Mouse (Mus musculus) stomach, embryonic 15.5 days (tissue): ENCODE results near the gene Fbll1. TPM values are rescaled to one million over a fixed set of nuclear protein-coding genes. Genes with fewer than 3 reads are reported as not detected.
"Not testable (repeated sequence)": the region's sequence is repeated elsewhere in the genome, so short reads cannot be mapped to it uniquely, and the experiment has no call there.

Experiments used
- ATAC-seq: fragments of 200-750 bp; cut with Nextera tagmentation; 2 replicates; pipeline ENCODE4 v1.8.0; 2017; ENCODE audit warnings: low read depth, moderate number of reproducible peaks, moderate TSS enrichment; ENCODE audit not compliant: insufficient read depth, low FRiP score
- H3K27ac ChIP-seq: fragments of 300-500 bp; sonication (generic); 2 replicates; pipeline ENCODE4 v1.5.1; 2015; ENCODE audit warnings: mild to moderate bottlenecking, inconsistent platforms
- H3K27me3 ChIP-seq: fragments of 300-500 bp; sonication (generic); replicated peaks from 2 replicates; pipeline ENCODE4 v1.6.1; 2015; ENCODE audit warnings: inconsistent platforms
- H3K36me3 ChIP-seq: fragments of 300-500 bp; sonication (generic); 2 replicates; pipeline ENCODE4 v1.6.1; 2015; ENCODE audit warnings: inconsistent platforms
- H3K4me1 ChIP-seq: fragments of 300-500 bp; sonication (generic); 2 replicates; pipeline ENCODE4 v1.6.1; 2015; ENCODE audit warnings: inconsistent platforms
- H3K4me2 ChIP-seq: fragments of 300-500 bp; sonication (generic); 2 replicates; pipeline ENCODE4 v1.6.1; 2015; ENCODE audit warnings: mild to moderate bottlenecking, inconsistent platforms
- H3K4me3 ChIP-seq: fragments of 300-500 bp; sonication (generic); replicated peaks from 2 replicates; pipeline ENCODE4 v1.5.1; 2015; ENCODE audit warnings: inconsistent platforms
- H3K9ac ChIP-seq: fragments of 300-500 bp; sonication (generic); 2 replicates; pipeline ENCODE4 v1.6.1; 2015; ENCODE audit warnings: inconsistent platforms
- H3K9me3 ChIP-seq: fragments of 300-500 bp; sonication (generic); 2 replicates; pipeline ENCODE4 v1.6.1; 2016; ENCODE audit warnings: inconsistent platforms
- WGBS: fragments of 180-500 bp; shearing (Covaris S2); methylation state at CpG from one replicate; pipeline ENCODE4 v1.1.7; 2015; 5-methylcytosine and 5-hydroxymethylcytosine counted together
- polyA plus RNA-seq: library from polyadenylated mRNA; unstranded; fragments of >200 nt; fragmentation: Nextera tagmentation; extraction: Ambion mirVana; gene quantifications from 2 replicates; pipeline ENCODE4 v1.2.1, GENCODE M21; 2015

Fbll1 gene
- 0.57 and 0.90 TPM in 2 replicates for polyA plus RNA-seq

GRCm38 (mm10) chr11:35798874-35799273 lies at the start of gene Fbll1:
Gene Fbll1, minus strand, starts transcription at chr11:35798884.
- no peak within 1 kb of the TSS for H3K27ac ChIP-seq
- peaks cover 9% of the 10 kb centered on the region for H3K4me1 ChIP-seq
- H3K4me2 ChIP-seq = peak within 1 kb of the TSS; percentile 56
- WGBS = 14% methylated on average over 11 of the region's 11 CpGs
- peaks cover 39% of the 10 kb centered on the region for H3K27me3 ChIP-seq
- H3K36me3 ChIP-seq = no peaks in the 10 kb centered on the region
- ATAC-seq = no peak
- peak within 1 kb of the TSS; percentile 32 for H3K4me3 ChIP-seq
- H3K9ac ChIP-seq = no peak within 1 kb of the TSS
- no peaks in the 10 kb centered on the region for H3K9me3 ChIP-seq

DNA sequence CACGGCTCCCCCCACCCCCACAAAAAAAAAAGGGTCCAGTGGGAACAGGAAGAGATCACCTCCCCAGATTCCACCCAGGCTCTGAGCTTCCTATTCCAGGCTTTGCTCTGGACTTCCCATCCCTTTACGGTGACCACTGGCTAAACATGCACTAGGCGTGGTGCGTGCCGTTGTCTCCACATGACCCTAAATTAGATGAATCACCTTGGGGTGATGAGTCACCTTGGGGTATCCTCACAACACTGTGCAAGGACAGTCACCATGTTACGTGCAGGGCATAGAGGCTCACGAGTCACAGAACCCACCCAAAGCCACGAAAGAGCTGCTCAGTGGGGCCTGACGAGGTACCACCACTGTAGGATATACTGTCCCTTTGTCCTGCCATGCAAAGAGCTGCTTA lies 45.6 kb upstream of the Fbll1 start:
- H3K27me3 ChIP-seq = no peaks in the 10 kb centered on the region
- H3K4me2 ChIP-seq = no peak overlapping the region
- 87% methylated on average over 9 of the region's 9 CpGs for WGBS
- H3K9me3 ChIP-seq = no peaks in the 10 kb centered on the region
- no peak overlapping the region for H3K27ac ChIP-seq
- H3K4me1 ChIP-seq = no peaks in the 10 kb centered on the region
- no peak overlapping the region for H3K4me3 ChIP-seq
- no peak for ATAC-seq
- H3K9ac ChIP-seq = no peak overlapping the region
- H3K36me3 ChIP-seq = no peaks in the 10 kb centered on the region

DNA sequence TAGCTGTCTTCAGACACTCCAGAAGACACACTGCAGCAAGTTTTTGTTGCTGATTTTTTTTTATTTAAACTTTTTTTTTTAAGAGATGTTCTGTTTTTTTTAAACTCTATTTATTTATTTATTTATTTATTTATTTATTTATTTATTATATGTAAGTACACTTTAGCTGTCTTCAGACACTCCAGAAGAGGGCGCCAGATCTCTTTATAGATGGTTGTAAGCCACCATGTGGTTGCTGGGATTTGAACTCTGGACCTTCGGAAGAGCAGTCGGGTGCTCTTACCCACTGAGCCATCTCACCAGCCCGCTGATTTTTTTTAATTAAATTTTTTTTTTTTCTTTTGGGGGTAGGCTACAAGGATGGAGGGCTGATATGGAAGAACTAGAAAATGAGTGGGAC lies 43.9 kb upstream of the Fbll1 start:
- H3K36me3 ChIP-seq, H3K27me3 ChIP-seq, H3K4me1 ChIP-seq, H3K27ac ChIP-seq, ATAC-seq, H3K9me3 ChIP-seq, H3K4me3 ChIP-seq, H3K4me2 ChIP-seq, H3K9ac ChIP-seq: not testable (repeated sequence)
- WGBS = 82% methylated on average over 4 of the region's 4 CpGs

GRCm38 (mm10) chr11:35841738-35842325 lies 43.1 kb upstream of the Fbll1 start:
- no peaks in the 10 kb centered on the region for H3K36me3 ChIP-seq
- ATAC-seq = no peak
- H3K9me3 ChIP-seq = no peaks in the 10 kb centered on the region
- no peaks in the 10 kb centered on the region for H3K27me3 ChIP-seq
- no peak overlapping the region for H3K4me2 ChIP-seq
- H3K27ac ChIP-seq = no peak overlapping the region
- H3K4me3 ChIP-seq = no peak overlapping the region
- 87% methylated on average over 21 of the region's 21 CpGs for WGBS
- no peak overlapping the region for H3K9ac ChIP-seq
- no peaks in the 10 kb centered on the region for H3K4me1 ChIP-seq

DNA sequence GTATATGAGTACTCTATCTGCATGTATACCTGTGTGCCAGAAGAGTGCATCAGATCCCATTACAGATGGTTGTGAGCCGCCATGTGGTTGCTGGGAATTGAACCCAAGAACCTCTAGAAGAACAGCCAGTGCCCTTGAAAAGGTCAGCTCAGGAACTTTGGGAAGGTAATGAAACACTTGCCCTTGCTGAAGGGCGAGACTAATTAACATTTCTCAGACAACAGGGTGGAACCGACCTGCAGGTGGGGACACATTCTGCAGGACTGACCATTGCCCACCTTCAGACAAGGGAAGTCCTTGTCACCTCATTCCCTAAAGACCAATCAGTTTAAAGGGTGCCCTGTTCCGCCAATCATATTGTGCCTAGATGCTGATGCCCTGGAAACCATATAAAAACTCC lies 42.1 kb upstream of the Fbll1 start:
- not testable (repeated sequence) for H3K9ac ChIP-seq, H3K4me3 ChIP-seq, H3K27me3 ChIP-seq, H3K4me1 ChIP-seq, ATAC-seq, H3K36me3 ChIP-seq, H3K27ac ChIP-seq, H3K9me3 ChIP-seq, H3K4me2 ChIP-seq
- 91% methylated on average over 4 of the region's 4 CpGs for WGBS

DNA sequence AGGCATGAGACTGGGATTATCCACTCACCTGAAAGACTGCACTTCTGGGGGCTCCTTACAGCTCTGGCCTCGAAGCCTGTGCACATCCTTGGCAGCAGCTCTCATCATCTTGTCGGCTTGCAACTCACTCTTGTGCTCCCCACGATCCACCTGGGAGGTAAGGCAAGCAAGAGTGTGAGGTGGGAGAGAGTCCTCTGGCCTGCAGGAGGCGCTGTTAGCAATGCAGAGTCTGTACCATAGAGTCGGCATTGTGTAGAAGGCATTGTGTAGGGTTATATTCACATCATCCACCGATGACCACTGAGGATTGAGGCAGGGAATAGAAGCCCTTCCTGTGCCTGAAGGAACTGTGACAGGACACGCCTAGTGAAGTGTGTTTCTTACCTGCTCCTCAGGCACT lies 41.6 kb upstream of the Fbll1 start:
- Histone ChIP-seq H3K4me1 (no peaks in the 10 kb centered on the region), H3K4me3 (no peak overlapping the region), H3K36me3 (no peaks in the 10 kb centered on the region), H3K9ac (no peak overlapping the region), H3K9me3 (no peaks in the 10 kb centered on the region), H3K27ac (no peak overlapping the region), H3K4me2 (no peak overlapping the region), H3K27me3 (no peaks in the 10 kb centered on the region)
- WGBS = 77% methylated on average over 7 of the region's 7 CpGs
- ATAC-seq = no peak

- Histone ChIP-seq H3K4me3 (peak overlapping the region; percentile 41), H3K4me1 (peaks cover under 1% of the 10 kb centered on the region; the same call in 1 of the 2 replicates), H3K27ac (no peak overlapping the region), H3K4me2 (peak overlapping the region; percentile 61), H3K27me3 (no peaks in the 10 kb centered on the region), H3K36me3 (0 out of 2 replicates have a peak, but pooled peaks cover 3% of the 10 kb centered on the region), H3K9me3 (no peaks in the 10 kb centered on the region), H3K9ac (no peak overlapping the region)
- 21% methylated on average over 28 of the region's 28 CpGs for WGBS
- peak; percentile 86 for ATAC-seq
Observed at GRCm38 (mm10) chr11:35838345-35839338, 40.0 kb upstream of the Fbll1 start.

DNA sequence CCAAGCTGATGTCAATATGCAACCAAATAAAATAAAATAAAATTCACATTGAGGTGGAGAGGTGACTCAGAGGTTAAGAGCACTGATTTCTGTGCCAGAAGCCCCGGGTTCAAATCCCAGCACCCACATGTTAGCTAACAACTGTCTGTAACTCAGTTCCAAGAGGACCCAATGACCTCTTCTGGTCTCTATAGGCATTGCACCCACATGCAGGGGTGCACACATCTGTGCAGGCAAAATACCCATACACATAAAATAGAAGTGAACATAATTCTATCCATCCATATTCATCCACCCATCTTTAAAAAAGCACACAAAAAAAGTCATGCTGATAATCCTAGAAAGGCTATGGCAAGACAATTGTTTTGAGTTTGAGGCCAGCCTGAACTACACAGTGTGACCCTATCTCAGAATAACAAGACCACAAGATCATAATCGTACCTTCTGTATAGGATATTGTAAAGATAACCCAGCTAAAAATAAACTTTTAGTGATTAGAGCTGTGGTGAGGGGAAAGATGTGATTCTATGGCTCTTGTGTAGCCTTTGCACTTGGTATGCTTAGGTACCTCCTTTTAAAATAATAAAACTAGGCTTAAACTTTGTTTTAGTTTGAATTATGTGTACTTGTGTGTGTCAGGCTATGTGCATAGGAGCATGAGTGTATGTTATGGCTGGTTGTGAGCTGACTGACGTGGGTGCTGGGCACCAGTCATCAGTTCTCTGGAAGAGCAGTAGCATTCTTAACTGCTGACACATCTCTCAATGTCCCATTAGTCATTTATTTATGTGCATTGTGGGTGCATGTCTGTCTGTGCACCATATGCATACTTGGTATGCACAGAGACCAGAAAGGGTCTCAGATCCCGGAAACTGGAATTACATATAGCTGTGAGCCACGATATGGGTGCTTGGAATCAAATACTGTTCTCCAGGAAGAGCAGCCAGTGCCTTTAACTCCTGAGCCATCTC lies 38.8 kb upstream of the Fbll1 start:
- H3K36me3 ChIP-seq = 0 out of 2 replicates have a peak, but pooled peaks cover 3% of the 10 kb centered on the region
- H3K4me2 ChIP-seq = no peak overlapping the region; the same call in 1 of the 2 replicates
- peaks cover 10% of the 10 kb centered on the region; the same call in 1 of the 2 replicates for H3K4me1 ChIP-seq
- no peaks in the 10 kb centered on the region for H3K9me3 ChIP-seq
- no peak for ATAC-seq
- WGBS = 76% methylated on average over 5 of the region's 5 CpGs
- H3K27ac ChIP-seq = no peak overlapping the region
- no peaks in the 10 kb centered on the region for H3K27me3 ChIP-seq
- H3K4me3 ChIP-seq = no peak overlapping the region
- H3K9ac ChIP-seq = no peak overlapping the region

GRCm38 (mm10) chr11:35834022-35834760 lies 35.5 kb upstream of the Fbll1 start, which contains the start of gene Rars:
Gene Rars, minus strand, starts transcription at chr11:35834506.
- H3K4me3 ChIP-seq = peak within 1 kb of the TSS; percentile 98
- 0 out of 2 replicates have a peak, but pooled peaks cover 3% of the 10 kb centered on the region for H3K36me3 ChIP-seq
- ATAC-seq = peak; percentile 70
- H3K27me3 ChIP-seq = no peaks in the 10 kb centered on the region
- WGBS = under 1% methylated on average over 46 of the region's 46 CpGs
- no peaks in the 10 kb centered on the region for H3K9me3 ChIP-seq
- peak within 1 kb of the TSS; percentile 97 for H3K9ac ChIP-seq
- H3K4me2 ChIP-seq = peak within 1 kb of the TSS; percentile 65
- peaks cover 10% of the 10 kb centered on the region; the same call in 1 of the 2 replicates for H3K4me1 ChIP-seq
- H3K27ac ChIP-seq = peak within 1 kb of the TSS; percentile 73

DNA sequence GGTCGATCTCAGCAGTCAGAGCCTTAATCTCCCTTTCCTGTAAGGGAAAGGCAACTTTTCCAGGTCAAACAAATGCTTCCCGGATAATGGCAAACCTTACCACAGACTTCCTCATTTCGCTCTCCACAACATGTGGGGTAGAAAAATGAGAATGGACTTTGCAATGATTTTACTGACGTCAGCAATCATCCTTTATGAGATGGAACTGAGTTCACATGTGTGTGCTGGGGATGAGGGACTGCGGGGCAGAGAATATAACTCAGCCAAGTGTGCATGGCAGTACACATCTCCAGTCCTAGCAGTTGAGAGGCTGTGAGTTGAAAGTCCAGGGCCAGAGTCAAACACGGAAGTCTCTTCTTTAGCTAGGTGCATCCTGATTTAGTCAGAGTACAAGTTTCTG lies 34.6 kb upstream of the Fbll1 start:
- no peak overlapping the region for H3K27ac ChIP-seq
- ATAC-seq = no peak

More for the DNA sequence above, 34.6 kb upstream of the Fbll1 start:
- Histone ChIP-seq H3K4me2 (peak overlapping the region; percentile 65), H3K9me3 (no peaks in the 10 kb centered on the region), H3K27me3 (no peaks in the 10 kb centered on the region), H3K36me3 (peaks cover 12% of the 10 kb centered on the region; the same call in 1 of the 2 replicates), H3K9ac (peak overlapping the region; percentile 97; the same call in 1 of the 2 replicates), H3K4me1 (peaks cover 10% of the 10 kb centered on the region; the same call in 1 of the 2 replicates), H3K4me3 (peak overlapping the region; percentile 98)
- 72% methylated on average over 6 of the region's 6 CpGs for WGBS
